Mouse (Mus musculus): ENCODE measurements around the gene Lrp6.

Gene Lrp6

DNA sequence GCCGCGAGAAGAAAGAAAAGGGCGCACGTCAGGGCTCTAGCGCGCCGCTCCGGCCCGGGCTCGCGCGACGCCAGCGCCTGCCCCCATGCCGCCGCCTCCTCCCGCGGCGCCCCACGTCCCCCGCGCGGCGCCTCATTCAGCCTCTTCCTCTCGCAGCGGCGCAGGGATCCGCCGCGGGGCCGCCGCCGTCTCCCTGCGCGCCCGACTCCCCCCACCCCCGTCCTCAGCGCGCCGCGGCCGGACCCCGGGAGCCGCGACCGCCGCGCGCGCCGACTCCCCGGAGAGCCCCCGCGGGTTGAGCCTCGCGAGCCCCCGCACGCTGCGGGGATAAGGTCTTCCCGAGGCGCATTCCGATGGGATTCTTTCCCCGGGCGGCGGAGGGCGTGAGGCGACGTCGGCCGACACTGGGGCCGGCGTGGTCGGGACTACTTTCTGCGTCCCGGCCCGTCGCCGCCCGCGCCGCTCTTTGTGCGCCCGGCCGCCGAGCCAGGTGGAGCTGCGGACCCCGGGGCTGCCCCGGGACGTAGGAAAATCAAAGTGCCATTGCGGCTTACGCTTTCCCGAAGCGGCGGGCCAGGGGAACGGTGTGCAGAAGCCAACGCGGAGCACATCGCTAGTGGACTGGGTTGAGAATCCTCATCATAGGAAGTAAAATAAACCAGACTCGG, at the start of gene Lrp6:
Gene Lrp6 (minus strand): TSS at position 148 of the 668 bp plus-strand sequence.
- peak; percentile 16 to 59 for DNase-seq (ENCODE audit: low read depth in 1 of 2, low spot score in 2 of 2)

DNA sequence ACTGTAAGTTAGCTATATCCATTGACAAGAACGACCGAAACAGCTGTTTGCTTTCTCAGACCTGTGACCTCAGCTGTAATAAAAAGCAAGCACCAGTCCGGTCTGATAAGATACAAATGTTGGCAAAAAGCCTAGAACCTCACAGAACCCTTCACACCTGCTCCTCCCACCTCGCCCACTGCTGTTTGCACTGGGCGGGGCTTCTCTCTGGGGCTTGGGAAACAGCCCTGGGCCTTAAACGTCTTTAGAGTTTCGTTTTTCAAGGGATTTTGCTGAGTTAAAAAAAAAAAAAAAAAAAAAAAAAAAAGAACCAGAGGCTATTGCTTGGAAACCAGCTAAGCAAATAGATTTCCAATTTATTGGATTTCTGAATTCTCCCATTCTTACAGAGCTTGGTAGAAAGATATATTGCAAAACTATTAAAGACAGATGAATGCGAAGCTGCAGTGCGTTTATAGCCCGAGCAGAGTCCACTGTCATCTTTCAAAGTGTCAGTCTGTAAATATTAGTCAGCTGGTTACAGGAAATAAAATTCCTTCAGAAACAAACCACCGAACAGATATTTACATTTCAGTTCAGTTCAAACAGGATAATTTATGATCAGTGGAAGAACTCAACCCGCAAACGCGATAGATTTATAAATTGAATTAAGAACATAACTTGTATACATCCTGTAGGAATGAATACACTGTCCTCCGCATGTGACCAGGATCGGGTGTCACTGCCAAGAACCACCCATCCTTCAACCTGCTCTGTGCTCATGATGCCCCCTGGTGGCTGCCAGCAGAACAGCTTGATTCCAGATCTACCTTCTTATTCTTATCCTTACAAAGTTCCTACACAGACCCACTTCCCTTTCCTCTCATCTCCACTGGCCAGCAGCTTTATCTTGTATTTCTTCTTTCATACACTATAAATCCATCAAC, 48.2 kb upstream of the Lrp6 start:
- DNase-seq (ENCODE audit: low read depth in 1 of 2, low spot score in 2 of 2) = peak; percentile 26 to 53

DNA sequence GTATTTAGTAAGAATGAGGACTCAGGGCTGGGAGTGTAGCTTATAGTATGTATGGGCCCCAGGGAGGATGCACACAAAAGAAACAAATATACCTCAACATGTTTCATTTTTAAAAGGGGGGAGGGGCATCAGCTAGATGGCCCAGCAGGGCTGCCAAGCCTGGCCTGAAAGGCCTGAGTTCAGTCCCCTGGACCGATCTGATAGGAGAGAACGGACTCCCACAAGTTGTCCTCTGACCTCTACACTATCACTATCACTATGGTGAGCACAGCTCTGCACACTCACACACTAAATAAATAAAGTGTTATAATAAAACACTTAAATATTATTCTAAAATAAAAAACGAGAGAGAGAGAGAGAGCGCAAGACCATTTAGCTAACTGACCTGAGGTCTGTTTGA, 47.6 kb upstream of the Lrp6 start:
- DNase-seq (ENCODE audit: low read depth in 1 of 2, low spot score in 2 of 2) = no peak

DNA sequence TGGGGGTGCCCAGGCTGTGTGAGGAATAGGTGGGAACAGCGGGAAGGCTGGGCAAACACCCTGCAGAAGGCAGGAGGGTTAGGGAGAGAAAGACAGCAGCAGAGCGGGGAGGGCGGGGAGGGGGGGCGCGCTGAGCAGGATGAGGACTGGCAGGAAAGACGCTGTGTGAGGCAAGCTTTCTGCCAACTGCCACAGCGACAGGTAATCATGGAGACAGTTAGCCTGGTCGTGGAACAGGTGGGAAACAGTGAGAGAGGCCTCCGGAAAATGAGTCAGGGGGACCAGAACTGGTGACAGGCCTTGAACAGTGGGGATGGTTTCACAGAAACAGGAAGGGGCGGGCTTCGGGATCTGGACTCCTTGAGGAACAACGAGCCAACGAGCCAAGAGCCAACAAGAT, 45.1 kb upstream of the Lrp6 start:
- no peak for DNase-seq (ENCODE audit: low read depth in 1 of 2, low spot score in 2 of 2)

DNA sequence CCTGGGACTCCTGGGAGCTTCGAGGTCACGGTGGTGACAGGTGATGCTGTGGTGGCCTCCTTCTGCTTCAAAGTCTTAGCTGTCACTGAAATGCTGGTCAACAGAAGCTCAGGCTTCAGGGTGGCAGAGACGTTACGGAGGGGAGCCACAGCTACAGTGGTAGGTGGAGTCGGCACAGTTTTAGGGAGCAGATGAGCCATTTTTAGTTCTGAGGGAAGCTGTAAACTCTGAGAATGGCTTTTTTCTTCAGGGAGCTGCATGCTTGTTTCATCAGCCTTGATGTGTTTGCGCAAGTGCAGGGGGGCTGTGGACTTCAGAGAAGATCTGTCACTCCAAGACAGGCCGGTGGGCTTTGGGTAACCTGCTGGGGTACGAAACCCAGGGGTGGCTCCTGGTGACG, 43.6 kb upstream of the Lrp6 start:
- DNase-seq (ENCODE audit: low read depth in 1 of 2, low spot score in 2 of 2) = no peak

DNA sequence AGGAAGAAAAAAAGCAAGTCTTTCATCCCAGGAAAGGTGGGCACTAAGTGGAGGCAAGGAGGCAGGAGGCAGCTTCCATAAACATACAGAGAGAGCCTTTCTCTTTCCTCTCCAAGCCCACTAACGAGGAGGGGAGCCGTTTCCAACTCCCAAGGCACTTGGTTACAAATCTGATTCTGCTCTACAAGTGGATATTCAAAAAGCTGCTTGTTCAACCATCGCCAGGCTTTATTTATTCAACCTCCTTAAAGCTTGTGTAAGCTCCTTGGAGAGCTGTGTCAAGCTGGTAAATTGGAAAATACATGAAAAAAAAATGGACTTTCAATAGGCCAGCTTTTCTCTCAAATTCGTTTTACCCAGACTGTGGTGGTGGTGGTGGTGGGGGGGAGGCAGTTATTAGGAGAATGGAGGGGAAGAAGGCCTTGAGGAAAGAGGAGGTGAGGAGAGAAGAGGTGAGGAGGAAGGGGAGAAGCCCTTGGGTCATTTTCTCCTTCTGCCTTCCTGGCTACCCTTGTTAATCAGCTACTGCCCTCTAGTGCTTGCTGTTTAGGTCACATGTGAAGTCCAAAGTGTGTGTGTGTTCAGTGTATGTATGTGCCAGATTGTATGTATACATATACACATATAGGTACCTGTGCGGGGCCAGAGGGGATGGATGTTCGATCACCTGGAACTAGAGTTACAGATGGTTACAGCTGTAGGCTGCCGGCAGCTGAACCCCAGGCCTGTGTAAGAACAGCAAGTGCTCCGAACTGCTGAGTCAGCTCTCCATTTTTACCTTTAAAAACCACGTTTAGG, 40.4 kb upstream of the Lrp6 start:
- DNase-seq (ENCODE audit: low read depth in 1 of 2, low spot score in 2 of 2) = no peak

DNA sequence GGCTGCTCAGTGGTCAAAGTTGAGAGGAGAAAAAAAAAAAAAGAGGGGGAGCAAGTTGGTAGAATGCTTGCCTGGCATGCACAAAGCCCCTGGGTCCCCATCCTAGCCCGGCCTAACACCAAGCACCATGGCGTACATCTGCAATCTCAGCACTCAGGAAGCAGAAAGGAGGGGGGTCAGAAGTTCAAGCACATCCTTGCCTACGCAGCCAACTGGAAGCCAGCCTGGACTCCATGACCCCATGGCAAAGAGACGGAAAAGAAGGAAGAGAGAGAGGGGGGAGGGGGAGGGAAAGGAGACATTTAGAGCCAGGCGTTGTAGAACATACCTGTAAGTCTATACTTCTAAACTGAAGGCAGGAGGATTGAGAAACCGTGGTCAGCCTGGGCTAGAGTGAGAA, 39.8 kb upstream of the Lrp6 start:
- DNase-seq (ENCODE audit: low read depth in 1 of 2, low spot score in 2 of 2) = no peak

DNA sequence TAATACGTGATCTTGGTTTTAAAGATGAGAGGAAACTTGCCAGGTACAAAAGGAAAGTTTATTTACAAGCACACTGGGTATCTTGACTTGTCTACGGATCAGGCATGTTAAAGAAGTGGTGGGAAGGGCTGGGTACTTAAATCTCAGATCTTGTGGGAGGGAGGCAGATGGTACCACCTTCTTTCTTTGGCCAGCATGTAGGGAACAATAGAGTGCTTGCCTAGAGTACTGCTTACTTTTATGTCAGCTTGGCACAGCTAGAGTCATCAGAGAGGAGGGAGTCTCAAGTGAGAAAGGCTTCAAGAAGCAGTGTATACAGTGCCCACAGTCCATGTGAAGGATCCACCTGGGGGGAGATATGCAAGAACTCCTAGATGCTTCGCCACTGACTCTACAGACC, 38.4 kb upstream of the Lrp6 start:
- DNase-seq (ENCODE audit: low read depth in 1 of 2, low spot score in 2 of 2) = no peak

DNA sequence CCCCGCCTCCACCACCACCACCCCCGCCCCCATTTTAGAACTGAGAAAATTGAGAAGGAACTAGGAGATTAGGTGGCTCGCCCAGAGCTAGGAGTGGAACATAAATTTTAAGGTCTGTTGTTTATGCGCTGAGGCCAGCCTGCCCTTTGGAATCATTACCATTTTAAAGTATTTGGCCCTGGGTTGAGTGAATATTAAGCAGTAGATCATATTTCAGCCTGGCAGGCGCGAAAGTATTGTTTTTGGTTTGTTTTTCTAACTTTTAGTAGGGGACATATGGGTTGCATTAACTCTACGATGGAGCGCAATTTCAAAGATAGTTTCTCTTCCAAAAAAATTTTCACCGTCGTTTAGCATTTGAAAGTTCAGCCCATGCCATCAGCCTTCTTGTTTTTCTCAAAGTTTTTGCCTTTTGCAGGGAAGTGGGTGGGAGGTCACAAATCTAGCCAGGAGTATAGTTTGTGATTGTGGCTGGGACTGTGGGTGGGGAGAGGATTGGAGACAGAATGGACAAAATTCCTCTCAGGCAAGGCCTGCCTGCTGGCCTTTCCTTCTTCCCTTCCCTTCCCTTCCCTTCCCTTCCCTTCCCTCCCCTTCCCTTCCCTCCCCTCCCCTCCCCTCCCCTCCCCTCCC, 35.7 kb upstream of the Lrp6 start:
- DNase-seq (ENCODE audit: low read depth in 1 of 2, low spot score in 2 of 2) = no peak

DNA sequence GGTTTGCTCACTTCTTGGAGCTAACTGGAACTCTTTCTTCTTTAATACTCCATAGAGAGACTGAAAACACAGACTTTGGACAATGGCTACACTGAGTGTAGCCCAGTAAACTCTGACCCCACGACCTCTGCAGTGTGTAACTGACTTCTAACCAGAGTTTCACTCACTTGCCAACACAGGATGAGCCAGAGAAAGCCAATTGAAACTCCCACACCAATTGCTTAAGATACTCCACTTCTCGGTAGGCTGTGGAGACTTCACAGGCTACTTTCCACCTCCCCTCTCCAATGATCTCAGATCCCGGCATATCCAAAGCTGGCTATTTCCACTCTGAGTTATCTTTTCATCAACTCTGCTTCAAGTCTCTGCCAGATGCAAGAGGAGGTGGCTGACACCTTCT, 35.0 kb upstream of the Lrp6 start:
- no peak for DNase-seq (ENCODE audit: low read depth in 1 of 2, low spot score in 2 of 2)

DNA sequence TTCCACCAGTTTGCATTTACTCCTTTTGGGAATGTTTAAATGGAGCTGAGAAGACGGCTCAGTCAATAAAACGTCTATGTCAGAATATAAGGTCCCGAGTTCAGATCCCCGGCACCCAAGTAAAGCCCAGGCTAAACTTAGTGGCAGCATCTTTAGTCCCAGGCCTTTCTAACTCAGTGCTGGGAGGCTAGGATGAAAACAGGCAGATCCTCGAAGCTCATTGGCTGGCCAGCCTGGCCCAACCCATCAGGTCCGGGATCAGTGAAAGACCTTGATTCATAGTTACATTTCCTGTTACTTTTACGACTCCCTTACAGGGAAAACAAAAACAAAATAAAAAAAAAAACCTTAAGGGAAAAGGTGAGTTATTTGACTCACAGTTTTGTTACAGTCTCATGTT, 34.4 kb upstream of the Lrp6 start:
- no peak for DNase-seq (ENCODE audit: low read depth in 1 of 2, low spot score in 2 of 2)

DNA sequence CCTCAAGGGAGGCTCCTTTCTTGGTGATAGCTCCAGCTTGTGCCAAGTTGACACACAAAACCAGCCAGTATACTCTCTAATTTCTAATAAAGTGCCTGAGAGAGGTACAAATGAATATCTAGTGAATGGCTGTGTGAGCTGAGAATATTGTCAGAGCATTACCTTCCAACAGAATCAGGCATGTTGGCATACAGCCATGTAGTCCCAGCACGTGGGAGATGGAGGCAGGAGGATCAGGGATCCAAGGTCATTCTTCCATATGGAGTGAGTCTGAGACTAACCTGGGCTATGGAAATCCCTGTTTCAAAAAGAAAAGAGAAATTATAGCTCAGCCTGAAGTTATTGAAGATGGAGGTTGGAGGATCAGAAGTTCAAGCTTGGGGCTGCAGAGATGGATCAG, 32.5 kb upstream of the Lrp6 start:
- DNase-seq (ENCODE audit: low read depth in 1 of 2, low spot score in 2 of 2) = no peak

DNA sequence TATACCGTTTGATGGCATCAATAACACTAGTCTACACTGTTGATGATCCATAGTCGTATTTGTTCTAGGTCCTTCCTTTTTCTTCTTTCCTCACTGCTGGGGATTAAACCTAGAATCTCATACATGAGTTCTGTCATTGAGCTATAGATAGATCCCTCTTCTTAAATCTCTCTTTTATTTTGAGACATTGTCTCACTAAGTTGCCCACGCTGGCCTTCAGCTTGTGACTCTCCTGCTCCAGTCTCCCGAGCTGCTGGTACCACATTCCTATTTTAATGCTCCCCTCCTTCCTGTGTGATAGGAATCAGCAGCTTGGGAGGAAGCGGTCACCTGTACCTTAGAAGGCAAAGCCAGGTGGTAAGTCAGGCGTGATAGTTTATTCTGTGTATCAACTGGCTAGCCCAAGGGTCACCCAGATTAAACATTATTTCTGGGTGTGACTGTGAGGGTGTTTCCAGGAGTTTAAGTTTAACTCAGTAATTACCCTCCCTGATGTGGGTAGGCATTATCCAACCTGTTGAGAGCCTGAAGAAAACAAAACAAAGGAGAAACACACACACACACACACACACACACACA, 31.0 kb upstream of the Lrp6 start:
- no peak for DNase-seq (ENCODE audit: low read depth in 1 of 2, low spot score in 2 of 2)

DNA sequence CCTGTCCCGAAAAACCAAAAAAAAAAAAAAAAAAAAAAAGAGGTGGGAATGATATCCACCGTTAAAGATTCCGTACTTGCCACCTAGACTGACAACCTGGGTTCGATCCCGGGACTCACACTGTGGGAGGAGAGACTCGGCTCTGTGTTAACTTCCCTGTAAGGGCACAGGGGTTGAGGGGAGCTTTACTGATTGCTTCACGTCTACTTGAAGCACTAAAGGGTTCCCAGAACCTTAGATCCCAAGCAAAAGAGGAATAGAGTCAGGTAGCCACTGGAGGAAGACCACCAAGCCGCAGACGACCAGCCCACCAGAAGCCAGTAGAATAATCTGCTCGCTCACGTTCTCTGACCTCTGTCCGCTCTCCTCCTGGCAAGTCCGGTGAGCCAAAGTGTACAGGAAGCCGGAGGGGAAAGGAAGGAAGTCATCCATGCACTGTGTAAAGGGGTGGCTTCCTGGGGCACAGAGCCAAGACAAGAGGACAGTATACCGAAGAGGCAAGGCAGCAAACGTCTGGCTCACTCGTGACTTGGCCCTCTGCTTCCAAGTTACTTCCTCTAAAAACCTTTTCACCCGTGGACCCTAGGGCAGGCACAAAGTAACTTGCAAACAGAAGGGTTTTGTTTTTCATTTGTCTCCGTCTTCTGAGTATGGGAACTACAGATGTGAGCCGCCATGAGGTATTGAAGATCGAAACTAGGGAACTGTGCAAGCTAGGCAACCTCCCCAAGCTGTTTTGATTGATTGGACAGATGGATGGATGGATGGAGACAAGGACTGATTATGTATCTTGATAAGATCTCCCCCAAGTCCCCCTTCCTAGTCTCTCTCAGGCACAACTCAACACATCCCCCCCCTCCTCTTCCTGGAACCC, 28.0 kb upstream of the Lrp6 start:
- DNase-seq (ENCODE audit: low read depth in 1 of 2, low spot score in 2 of 2) = peak in 1 of 2 experiments; percentile 7

DNA sequence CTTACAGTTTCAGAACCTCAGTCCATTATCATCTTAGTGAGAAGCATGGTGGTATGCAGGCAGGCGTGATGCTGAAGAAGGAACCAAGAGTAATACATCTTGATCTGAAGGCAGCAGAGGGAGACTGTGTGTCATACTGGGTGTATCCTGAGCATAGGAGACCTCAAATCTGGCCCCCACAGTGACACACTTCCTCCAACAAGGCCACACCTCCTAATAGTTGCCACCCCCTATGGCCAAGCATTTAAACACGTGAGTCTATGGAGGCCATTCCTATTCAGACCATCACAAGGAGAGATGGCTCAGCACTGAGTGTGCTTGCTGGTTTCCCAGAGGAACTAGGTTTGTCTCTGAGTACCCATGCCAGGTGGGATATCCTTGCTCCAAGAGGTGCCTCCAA, 24.8 kb upstream of the Lrp6 start:
- DNase-seq (ENCODE audit: low read depth in 1 of 2, low spot score in 2 of 2) = no peak

DNA sequence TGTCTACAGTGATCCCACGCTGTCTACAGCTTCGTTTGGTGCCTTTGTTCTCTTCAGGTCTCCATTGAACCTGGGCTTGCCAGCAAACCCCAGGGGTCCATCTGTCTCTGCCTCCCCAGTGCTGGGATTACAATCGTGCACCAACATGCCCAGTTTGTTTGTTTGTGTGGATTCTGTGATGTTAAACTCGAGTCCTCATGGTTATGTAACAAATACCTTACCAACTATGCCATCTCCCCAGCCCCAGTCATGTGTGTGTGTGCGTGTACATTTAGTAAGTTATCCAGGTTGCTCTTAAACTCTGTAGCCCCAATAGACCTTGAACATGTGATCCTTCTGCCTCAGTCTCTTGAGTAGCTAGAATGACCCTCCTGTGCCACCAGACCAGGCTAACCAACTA, 19.5 kb upstream of the Lrp6 start:
- no peak for DNase-seq (ENCODE audit: low read depth in 1 of 2, low spot score in 2 of 2)

DNA sequence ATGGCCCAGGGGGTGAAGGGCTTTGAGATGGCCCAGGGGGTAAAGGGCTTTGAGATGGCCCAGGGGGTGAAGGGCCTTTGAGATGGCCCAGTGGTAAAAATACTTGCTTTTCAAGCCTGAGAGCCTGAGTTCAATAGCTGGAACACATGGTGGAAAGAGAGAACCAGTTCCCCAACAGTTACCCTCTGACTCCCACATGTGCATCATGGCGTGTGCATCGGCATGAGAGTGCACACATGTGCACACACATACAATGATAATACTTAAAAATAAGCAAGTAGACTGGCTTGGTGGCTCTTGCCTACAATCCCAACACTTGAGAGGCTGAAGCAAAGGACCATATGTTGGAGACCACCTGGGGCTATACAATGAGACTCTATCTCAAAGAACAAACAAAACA, 17.9 kb upstream of the Lrp6 start:
- DNase-seq (ENCODE audit: low read depth in 1 of 2, low spot score in 2 of 2) = no peak

DNA sequence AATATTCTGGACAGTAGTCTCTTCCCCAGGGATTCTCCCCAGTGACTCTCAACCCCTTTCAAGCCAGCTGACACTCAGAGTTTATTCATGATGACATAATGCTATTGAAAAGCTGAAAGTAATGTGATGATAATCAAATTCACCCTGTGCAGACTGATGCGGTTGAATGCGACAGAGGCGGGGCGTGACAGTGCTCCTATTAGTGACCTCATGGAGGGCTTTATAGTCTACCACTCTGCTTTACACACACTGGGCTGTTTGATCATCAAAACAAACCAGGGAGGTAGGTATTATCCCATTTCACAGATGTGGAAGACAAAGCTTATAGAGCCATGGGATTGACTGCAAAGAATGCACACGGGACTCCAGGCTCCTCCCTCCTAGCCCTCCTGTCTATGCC, 15.3 kb upstream of the Lrp6 start:
- DNase-seq (ENCODE audit: low read depth in 1 of 2, low spot score in 2 of 2) = no peak

DNA sequence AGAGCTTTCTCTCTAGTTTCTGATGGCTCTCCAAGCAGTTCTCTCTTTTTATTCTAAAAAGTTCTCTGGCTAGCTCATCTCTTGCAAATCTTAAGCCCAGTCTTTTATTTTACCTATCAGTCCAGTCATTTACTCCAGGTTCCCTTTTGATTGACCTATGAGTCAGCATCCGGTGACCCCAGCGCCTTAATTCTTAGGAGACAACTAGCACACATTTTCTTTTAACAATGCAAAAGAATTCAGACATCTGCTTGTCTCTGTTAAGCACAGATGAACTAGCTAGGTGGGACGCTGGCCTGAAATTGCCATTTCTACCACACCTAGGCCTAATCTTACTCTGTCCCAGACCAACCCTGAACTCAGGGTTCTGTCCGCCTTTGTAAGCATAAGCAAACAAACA, 12.7 kb upstream of the Lrp6 start:
- no peak for DNase-seq (ENCODE audit: low read depth in 1 of 2, low spot score in 2 of 2)

DNA sequence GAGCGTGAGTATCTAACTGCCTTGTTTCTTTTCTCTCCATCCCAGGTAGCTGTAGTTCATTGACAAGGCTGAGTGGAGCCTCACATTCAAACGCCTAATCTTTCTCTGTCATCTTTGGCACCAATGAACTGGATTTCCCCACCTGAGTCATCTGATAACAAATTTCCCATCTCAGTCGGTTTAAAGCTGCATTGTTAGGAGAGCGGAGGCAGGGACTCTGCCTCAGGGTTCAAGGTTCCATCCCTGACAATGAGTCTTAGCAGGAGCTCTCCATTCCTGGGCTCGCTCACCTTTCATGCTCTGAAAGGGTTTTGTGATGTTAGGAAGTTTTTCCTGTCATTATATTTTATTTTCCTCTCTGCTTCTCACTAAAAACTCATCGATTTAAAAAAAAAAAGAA, 11.3 kb upstream of the Lrp6 start:
- DNase-seq (ENCODE audit: low read depth in 1 of 2, low spot score in 2 of 2) = no peak
